Mouse (Mus musculus) heart, postnatal 14 days (tissue): ENCODE results near the gene Olfr214. TPM values are rescaled to one million over a fixed set of nuclear protein-coding genes. Genes with fewer than 3 reads are reported as not detected.
"Not testable (repeated sequence)": the region's sequence is repeated elsewhere in the genome, so short reads cannot be mapped to it uniquely, and the experiment has no call there.

Source experiments
- DNase-seq, 2 experiments: peaks; one replicate each; pipeline ENCODE4 v3.0.0; 2021 to 2022
- intact Hi-C: fragments of 180-260 bp; cut with DNase I; formaldehyde crosslinking; loops from one replicate; pipeline ENCODE4 v1.15.1; 2025
- long read RNA-seq, 2 experiments: library from polyadenylated mRNA; stranded (forward); transcript quantifications; one replicate each; pipeline ENCODE4 v2.0.0; 2021
- total RNA-seq, 2 experiments: library from RNA; stranded (reverse); gene quantifications; 2 replicates each; pipeline ENCODE4 v1.2.3; 2021

Olfr214 gene
- total RNA-seq: not detected
- long read RNA-seq, experiment 1: 0 reads
- long read RNA-seq, experiment 2: 0 reads

GRCm38 (mm10) chr6:116553935-116554334 lies at the start of gene Olfr214:
Gene Olfr214, plus strand, starts transcription at chr6:116554235.
- no peak for DNase-seq
- intact Hi-C loops: no loop called here

DNA sequence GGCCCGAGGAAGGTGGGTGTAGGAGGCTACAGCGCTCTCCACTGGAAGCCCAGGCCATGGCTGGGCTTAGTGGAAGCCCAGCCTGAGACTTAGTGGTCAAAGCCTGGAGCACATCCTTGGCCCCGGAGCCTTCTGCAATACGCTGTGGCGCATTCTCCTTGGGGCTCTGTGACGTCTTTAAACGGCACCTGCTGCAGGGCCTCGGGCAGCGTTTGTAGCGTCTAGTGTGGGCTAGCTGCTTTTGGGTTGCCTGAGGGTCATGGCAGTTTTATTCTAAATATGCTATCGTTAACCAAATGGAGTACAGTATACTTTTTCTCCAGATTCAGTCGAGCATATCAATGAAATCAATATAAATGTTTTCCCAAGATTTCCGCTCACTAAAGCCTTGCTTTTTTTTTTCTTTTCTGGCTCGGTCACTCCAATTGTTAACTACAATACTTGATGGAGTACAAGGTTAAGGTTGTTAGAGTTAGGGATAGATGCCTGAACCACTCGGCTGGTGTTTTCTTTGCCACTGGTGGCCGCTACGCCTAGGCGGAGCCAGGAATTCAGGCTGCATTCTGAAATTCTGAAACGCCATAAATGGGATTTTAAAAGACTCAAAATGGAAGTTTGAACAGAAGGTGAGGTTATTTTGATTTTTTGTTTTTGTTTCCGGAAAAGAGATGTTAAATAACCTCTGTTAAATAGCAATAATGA lies 47.6 kb upstream of the Olfr214 start, which contains the start of gene Olfr212:
TSS of gene Olfr212 (plus strand) at position 215 of the 702 bp plus-strand sequence.
- intact Hi-C loops, DNase-seq: not testable (repeated sequence)

DNA sequence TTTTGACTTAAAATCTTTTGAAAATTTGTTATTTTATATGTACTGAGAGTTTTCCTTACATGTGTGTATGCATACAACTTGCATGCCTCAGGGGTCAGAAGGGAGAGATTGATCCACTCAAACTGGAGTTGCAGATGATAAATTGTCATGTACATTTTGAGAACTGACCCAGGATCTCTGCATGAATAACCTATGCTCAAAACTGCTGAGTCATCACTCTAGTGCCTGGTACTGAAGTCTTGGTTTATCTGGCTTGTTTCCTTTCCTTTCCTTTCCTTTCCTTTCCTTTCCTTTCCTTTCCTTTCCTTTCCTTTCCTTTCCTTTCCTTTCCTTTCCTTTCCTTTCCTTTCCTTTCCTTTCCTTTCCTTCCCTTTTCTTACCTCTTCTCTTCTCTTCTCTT lies 39.2 kb upstream of the Olfr214 start:
- intact Hi-C loops: no loop called here
- DNase-seq: no peak

DNA sequence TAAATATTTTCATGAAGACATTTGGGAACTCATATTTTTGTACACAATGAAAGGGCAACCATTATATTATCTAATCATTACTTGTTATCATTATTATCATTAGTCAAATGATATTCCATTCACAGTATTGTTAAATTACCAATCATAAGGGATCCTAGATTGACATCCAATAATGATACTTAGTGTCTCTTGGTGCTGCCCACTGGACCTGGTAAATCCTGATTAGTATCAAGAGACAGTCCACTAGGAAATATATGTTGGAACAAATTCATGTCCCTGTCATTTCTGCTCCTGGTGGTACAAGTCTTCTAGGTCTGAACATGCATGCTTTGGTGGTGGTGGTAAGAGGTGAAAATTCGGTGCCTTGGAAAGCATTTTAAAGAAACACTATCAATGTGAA lies 15.9 kb upstream of the Olfr214 start, which contains the start of gene Olfr213:
TSS of gene Olfr213 (plus strand) at position 301 of the 400 bp plus-strand sequence.
- DNase-seq: no peak
- intact Hi-C loops: no loop called here

- DNase-seq: no peak
- intact Hi-C loops: no loop called here
These were observed 11.5 kb upstream of the Olfr214 start for GRCm38 (mm10) chr6:116542500-116542899.

- not testable (repeated sequence) for DNase-seq
These were observed 3.2 kb upstream of the Olfr214 start, which contains the start of gene Gm5580 for GRCm38 (mm10) chr6:116550841-116551240. Gene Gm5580, plus strand, starts transcription at chr6:116551141.

DNA sequence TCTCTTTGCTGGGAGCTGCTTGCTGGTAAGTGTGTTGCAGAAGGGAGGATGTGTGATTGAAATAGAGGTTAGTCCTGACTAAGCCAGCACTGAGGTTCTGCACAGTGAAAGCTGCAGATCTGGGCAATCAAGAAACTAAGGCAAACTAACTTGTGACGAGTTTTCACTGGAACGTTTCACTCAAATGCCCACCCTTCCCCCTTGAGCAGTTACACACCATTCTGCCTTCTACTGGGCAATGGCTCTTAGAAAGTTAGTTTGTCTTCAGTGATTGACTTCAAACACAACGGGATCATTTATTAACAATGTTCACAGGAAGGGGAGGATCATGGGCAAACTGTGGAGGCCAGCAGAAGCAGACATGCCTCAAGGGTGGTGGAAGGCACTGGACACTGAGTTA lies 917 bp downstream of the Olfr214 start:
- DNase-seq: no peak
- intact Hi-C loops: no loop called here

More at GRCm38 (mm10) chr6:116550841-116551240, 3.2 kb upstream of the Olfr214 start, which contains the start of gene Gm5580:
- intact Hi-C loops: not testable (repeated sequence)

DNA sequence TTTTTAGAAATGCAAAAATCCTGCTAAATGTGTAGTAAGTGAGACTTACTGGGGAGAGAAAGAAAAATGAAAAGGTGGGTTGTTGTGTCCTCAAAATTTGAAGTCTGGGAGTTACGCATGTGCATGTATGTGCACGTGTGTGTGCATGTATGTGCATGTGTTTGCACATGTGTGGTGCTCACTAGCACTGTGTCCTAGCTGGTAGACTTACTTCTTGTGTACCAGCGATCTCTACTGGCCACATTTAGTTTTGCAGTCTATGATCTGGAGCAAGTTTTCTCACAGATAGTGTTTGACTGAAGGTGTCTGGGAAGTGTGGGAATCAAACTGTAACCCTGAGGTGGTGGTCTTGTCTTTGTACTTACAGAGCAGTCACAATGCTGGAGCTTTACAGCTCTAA lies 15.8 kb downstream of the Olfr214 start:
- DNase-seq: peak; percentile 21 to 64
- intact Hi-C loops: loop anchor here (5.0 kb wide), 1 partner anchor 153 kb away; no protein-coding TSS in a partner anchor

- intact Hi-C loops: no loop called here
- no peak for DNase-seq
These were observed 30.1 kb downstream of the Olfr214 start, which contains the start of gene Olfr215 for GRCm38 (mm10) chr6:116584095-116584494. Gene Olfr215, minus strand, starts transcription at chr6:116584195.

GRCm38 (mm10) chr6:116600969-116601368 lies 46.9 kb downstream of the Olfr214 start:
- intact Hi-C loops, DNase-seq: not testable (repeated sequence)

GRCm38 (mm10) chr6:116607230-116607629 lies 53.2 kb downstream of the Olfr214 start:
- DNase-seq: no peak
- intact Hi-C loops: no loop called here

Other genes starting within 250 kb of the Olfr214 start
- 10 to 100 TPM; 39.5 to 46.6 TPM for gene March8, start 216.2 kb upstream of the Olfr214 start, total RNA-seq
- 1 to 10 TPM; 5.6 to 7.2 TPM for gene Alox5, start 93.1 kb upstream of the Olfr214 start, total RNA-seq
- gene Olfr211, start 65.1 kb upstream of the Olfr214 start, total RNA-seq: not detected
- not detected for gene Olfr212, start 47.7 kb upstream of the Olfr214 start, total RNA-seq
- not detected for gene Olfr213, start 15.8 kb upstream of the Olfr214 start, total RNA-seq
- 1 to 10 TPM; 1.7 to 1.9 TPM for gene Gm5580, start 3.1 kb upstream of the Olfr214 start, total RNA-seq
- not detected for gene Olfr215, start 30.0 kb downstream of the Olfr214 start, total RNA-seq
- 10 to 100 TPM; 28.9 to 29.5 TPM for gene Zfp422, start 74.8 kb downstream of the Olfr214 start, total RNA-seq
- 100 to 1,000 TPM in 1 of 2 experiments, 10 to 100 TPM in 1; 99.4 to 129 TPM for gene Depp1, start 96.4 kb downstream of the Olfr214 start, total RNA-seq
- 1 to 10 TPM; 7.7 TPM for gene Rassf4, start 119.7 kb downstream of the Olfr214 start, total RNA-seq
- gene Tmem72, start 162.7 kb downstream of the Olfr214 start, total RNA-seq: under 1 TPM; 0.02 to 0.05 TPM